Mouse (Mus musculus): Measurements from ENCODE around the gene B3gnt6.

GRCm38 (mm10) chr7:98149802-98150201 lies 49.5 kb downstream of the B3gnt6 start:
- TF ChIP-seq CTCF (IDR thresholded peaks at IDR 0.05; ENCODE audit: low read depth) (no peak), EP300 (IDR thresholded peaks at IDR 0.05; ENCODE audit: low read depth) (no peak)
